7 mouse cellular contexts compared by ENCODE assay signal in the genomic region with DNA sequence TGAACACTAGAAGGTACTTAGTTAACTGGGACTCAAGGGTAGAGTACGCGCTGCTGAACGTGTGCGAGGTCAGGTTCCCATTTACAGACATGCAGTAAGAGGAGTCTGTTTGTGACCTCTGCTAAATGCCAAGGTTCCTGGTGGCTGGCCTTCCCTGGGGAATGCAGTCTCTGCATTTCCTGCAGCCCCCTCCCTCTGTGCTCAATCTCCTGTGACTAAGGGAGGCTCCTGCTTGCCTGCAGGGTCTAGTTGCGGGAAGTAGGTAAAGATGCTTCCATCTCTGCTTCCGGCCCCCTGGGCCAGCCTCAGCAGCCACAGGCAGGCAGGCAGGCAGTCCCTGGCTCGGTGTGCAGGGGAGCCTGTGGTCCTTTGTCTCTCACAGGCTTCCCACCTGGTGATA. TPM values are rescaled to one million over a fixed set of nuclear protein-coding genes. Genes with fewer than 3 reads are reported as not detected.
DNase-seq lines count a peak whose midpoint lies in the region; ATAC-seq lines count a peak whose summit lies in the region.

No protein-coding gene starts in this region.

- no peaks in the 10 kb centered on the region for H3K9me3 ChIP-seq in heart, embryonic 15.5 days (replicated peaks)
- H3K9me3 ChIP-seq in lung, embryonic 15.5 days: no peaks in the 10 kb centered on the region
- H3K9me3 ChIP-seq in liver, embryonic 15.5 days (replicated peaks): no peaks in the 10 kb centered on the region

- no peak overlapping the region for H3K9ac ChIP-seq in heart, embryonic 15.5 days
- H3K9ac ChIP-seq in lung, embryonic 15.5 days: no peak overlapping the region
- H3K9ac ChIP-seq in liver, embryonic 15.5 days: no peak overlapping the region

- no peaks in the 10 kb centered on the region for H3K27me3 ChIP-seq in heart, embryonic 15.5 days
- no peaks in the 10 kb centered on the region for H3K27me3 ChIP-seq in lung, embryonic 15.5 days
- H3K27me3 ChIP-seq in liver, embryonic 15.5 days: no peaks in the 10 kb centered on the region

- H3K27ac ChIP-seq in heart, embryonic 15.5 days: peak overlapping the region; percentile 63
- peak overlapping the region; percentile 83 for H3K27ac ChIP-seq in lung, embryonic 15.5 days
- H3K27ac ChIP-seq in liver, embryonic 15.5 days (replicated peaks): peak overlapping the region; percentile 52

- H3K4me3 ChIP-seq in heart, embryonic 15.5 days: no peak overlapping the region
- H3K4me3 ChIP-seq in lung, embryonic 15.5 days: no peak overlapping the region
- no peak overlapping the region for H3K4me3 ChIP-seq in liver, embryonic 15.5 days (replicated peaks)

- H3K4me2 ChIP-seq in heart, embryonic 15.5 days: no peak overlapping the region
- H3K4me2 ChIP-seq in lung, embryonic 15.5 days: no peak overlapping the region
- no peak overlapping the region for H3K4me2 ChIP-seq in liver, embryonic 15.5 days

- peaks cover 25% of the 10 kb centered on the region for H3K36me3 ChIP-seq in heart, embryonic 15.5 days
- peaks cover 12% of the 10 kb centered on the region; the same call in 1 of the 2 replicates for H3K36me3 ChIP-seq in lung, embryonic 15.5 days
- peaks cover 35% of the 10 kb centered on the region for H3K36me3 ChIP-seq in liver, embryonic 15.5 days (replicated peaks)

- WGBS in heart, embryonic 15.5 days: 54% methylated on average over 7 of the region's 7 CpGs
- WGBS in lung, embryonic 15.5 days: 44% methylated on average over 7 of the region's 7 CpGs
- WGBS in liver, embryonic 15.5 days (ENCODE audit: insufficient replicate concordance): 64% methylated on average over 7 of the region's 7 CpGs

- H3K4me1 ChIP-seq in heart, embryonic 15.5 days (replicated peaks): peaks cover 30% of the 10 kb centered on the region
- peaks cover 27% of the 10 kb centered on the region for H3K4me1 ChIP-seq in lung, embryonic 15.5 days
- peaks cover 20% of the 10 kb centered on the region for H3K4me1 ChIP-seq in liver, embryonic 15.5 days (replicated peaks)

- ATAC-seq in heart, embryonic 15.5 days (replicated peaks; ENCODE audit: insufficient number of reproducible peaks, insufficient read depth, low FRiP score, low read depth): no peak
- ATAC-seq in lung, embryonic 15.5 days (ENCODE audit: borderline replicate concordance, extremely low read depth, low FRiP score, low TSS enrichment): no peak
- ATAC-seq in liver, embryonic 15.5 days (ENCODE audit: insufficient read depth): no peak

- DNase-seq in heart, postnatal 4 days: no peak
- DNase-seq in lung, postnatal 25 days (ENCODE audit: low spot score): no peak
- peak; percentile 71 for DNase-seq in adrenal gland, postnatal 14 days
- no peak for DNase-seq in testis, postnatal 10 days (ENCODE audit: low spot score)

RNA-seq across cellular contexts. Expression of a gene that starts 16.2 kb away (rescaled TPM):
- 251 and 280 TPM in 2 replicates for polyA plus RNA-seq in heart, embryonic 15.5 days (2015; fragmentation: Nextera tagmentation; extraction: Ambion mirVana)
- total RNA-seq in heart, postnatal 4 days (2021): 100 to 1,000 TPM; 192 to 198 TPM
- polyA plus RNA-seq in lung, embryonic 15.5 days (2015; fragmentation: Nextera tagmentation; extraction: Ambion mirVana): 207 and 211 TPM in 2 replicates
- 430 and 443 TPM in 2 replicates for total RNA-seq in adrenal gland, postnatal 14 days (2021)
- 185 and 208 TPM in 2 replicates for polyA plus RNA-seq in liver, embryonic 15.5 days (2015; fragmentation: Nextera tagmentation; extraction: Ambion mirVana)

RNA-seq across cellular contexts. Expression of a gene that starts 43.9 kb away (rescaled TPM):
- 0.48 and 1.2 TPM in 2 replicates for polyA plus RNA-seq in heart, embryonic 15.5 days (2015; fragmentation: Nextera tagmentation; extraction: Ambion mirVana)
- total RNA-seq in heart, postnatal 4 days (2021): under 1 TPM; 0.18 to 0.29 TPM
- 3.8 TPM in 2 replicates for polyA plus RNA-seq in lung, embryonic 15.5 days (2015; fragmentation: Nextera tagmentation; extraction: Ambion mirVana)
- total RNA-seq in adrenal gland, postnatal 14 days (2021): 3.3 and 4.4 TPM in 2 replicates
- polyA plus RNA-seq in liver, embryonic 15.5 days (2015; fragmentation: Nextera tagmentation; extraction: Ambion mirVana): 1.1 and 1.4 TPM in 2 replicates

RNA-seq across cellular contexts. Expression of a gene that starts 58.0 kb away (rescaled TPM):
- 108 and 130 TPM in 2 replicates for polyA plus RNA-seq in heart, embryonic 15.5 days (2015; fragmentation: Nextera tagmentation; extraction: Ambion mirVana)
- total RNA-seq in heart, postnatal 4 days (2021): 100 to 1,000 TPM; 113 to 115 TPM
- 178 and 187 TPM in 2 replicates for polyA plus RNA-seq in lung, embryonic 15.5 days (2015; fragmentation: Nextera tagmentation; extraction: Ambion mirVana)
- total RNA-seq in adrenal gland, postnatal 14 days (2021): 152 and 167 TPM in 2 replicates
- 139 and 142 TPM in 2 replicates for polyA plus RNA-seq in liver, embryonic 15.5 days (2015; fragmentation: Nextera tagmentation; extraction: Ambion mirVana)
